Mouse (Mus musculus): ENCODE measurements around the gene Gm20388. TPM values are rescaled to one million over a fixed set of nuclear protein-coding genes. Genes with fewer than 3 reads are reported as not detected.

Gm20388 gene
- polyA plus RNA-seq, 1 experiment from 2014 or later = not detected

- no peak for ATAC-seq (ENCODE audit: low FRiP score)
- Histone ChIP-seq H3K4me1 (replicated peaks; ENCODE audit: control insufficient read depth, insufficient read depth, low read length) (peaks cover 49% of the 10 kb centered on the region), H3K27me3 (ENCODE audit: control insufficient read depth, insufficient read depth, low read length) (no peaks in the 10 kb centered on the region; the same call in 1 of the 2 replicates), H3K27ac (0 out of 2 replicates have a peak overlapping the region, but pooled peaks have one; percentile 5), H3K4me3 (replicated peaks; ENCODE audit: low read length) (no peak overlapping the region), H3K4me2 (replicated peaks) (no peak overlapping the region), H3K9ac (0 out of 2 replicates have a peak overlapping the region, but pooled peaks have one; percentile 3), H3K36me3 (replicated peaks; ENCODE audit: control insufficient read depth, insufficient read depth) (no peaks in the 10 kb centered on the region), H3K9me3 (ENCODE audit: control insufficient read depth, low read length) (no peaks in the 10 kb centered on the region)
- WGBS = 46% methylated on average over 9 of the region's 9 CpGs
- no peak for DNase-seq (ENCODE audit: low spot score)
Observed at GRCm38 (mm10) chr8:120393871-120394275, 483.2 kb downstream of the Gm20388 start.

- no peaks in the 10 kb centered on the region for H3K9me3 ChIP-seq (ENCODE audit: control insufficient read depth, low read length)
- H3K27me3 ChIP-seq (ENCODE audit: control insufficient read depth, insufficient read depth, low read length) = no peaks in the 10 kb centered on the region; the same call in 1 of the 2 replicates
- H3K9ac ChIP-seq = no peak overlapping the region
- no peak overlapping the region for H3K27ac ChIP-seq
- no peak overlapping the region for H3K4me2 ChIP-seq (replicated peaks)
- H3K36me3 ChIP-seq (replicated peaks; ENCODE audit: control insufficient read depth, insufficient read depth) = no peaks in the 10 kb centered on the region
- H3K4me1 ChIP-seq (replicated peaks; ENCODE audit: control insufficient read depth, insufficient read depth, low read length) = peaks cover 62% of the 10 kb centered on the region
- no peak for ATAC-seq (ENCODE audit: low FRiP score)
- H3K4me3 ChIP-seq (replicated peaks; ENCODE audit: low read length) = no peak overlapping the region
- WGBS = 96% methylated on average over 3 of the region's 3 CpGs
- no peak for DNase-seq (ENCODE audit: low spot score)
Observed at GRCm38 (mm10) chr8:120395892-120396291, 485.3 kb downstream of the Gm20388 start.

DNA sequence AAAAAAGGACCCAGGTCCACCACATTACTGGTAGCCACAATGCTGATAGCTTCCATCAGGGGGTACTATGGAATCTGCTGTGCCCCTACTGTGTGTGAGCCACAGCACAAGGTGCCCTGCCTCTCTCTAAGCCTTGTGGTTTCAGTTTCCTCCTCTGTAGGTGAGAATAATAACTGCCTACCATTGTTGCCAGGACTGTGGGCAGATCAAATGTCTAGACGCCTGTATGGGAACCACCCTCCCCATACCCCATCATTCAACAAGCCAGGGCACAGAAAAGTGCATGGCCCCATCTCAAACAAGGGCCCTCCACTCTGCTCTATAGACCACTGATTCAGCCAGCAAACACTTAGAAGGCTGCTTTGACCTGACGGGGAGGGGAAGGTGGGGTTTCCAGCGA is 486.1 kb downstream of the Gm20388 start:
- Histone ChIP-seq H3K4me2 (replicated peaks) (no peak overlapping the region), H3K36me3 (replicated peaks; ENCODE audit: control insufficient read depth, insufficient read depth) (no peaks in the 10 kb centered on the region), H3K27ac (0 out of 2 replicates have a peak overlapping the region, but pooled peaks have one; percentile 38), H3K4me1 (replicated peaks; ENCODE audit: control insufficient read depth, insufficient read depth, low read length) (peaks cover 59% of the 10 kb centered on the region), H3K27me3 (ENCODE audit: control insufficient read depth, insufficient read depth, low read length) (no peaks in the 10 kb centered on the region), H3K9me3 (ENCODE audit: control insufficient read depth, low read length) (no peaks in the 10 kb centered on the region), H3K4me3 (replicated peaks; ENCODE audit: low read length) (no peak overlapping the region), H3K9ac (peak overlapping the region; percentile 7; the same call in 1 of the 2 replicates)
- 22% methylated on average over 3 of the region's 3 CpGs for WGBS
- DNase-seq (ENCODE audit: low spot score) = no peak
- no peak for ATAC-seq (ENCODE audit: low FRiP score)

DNA sequence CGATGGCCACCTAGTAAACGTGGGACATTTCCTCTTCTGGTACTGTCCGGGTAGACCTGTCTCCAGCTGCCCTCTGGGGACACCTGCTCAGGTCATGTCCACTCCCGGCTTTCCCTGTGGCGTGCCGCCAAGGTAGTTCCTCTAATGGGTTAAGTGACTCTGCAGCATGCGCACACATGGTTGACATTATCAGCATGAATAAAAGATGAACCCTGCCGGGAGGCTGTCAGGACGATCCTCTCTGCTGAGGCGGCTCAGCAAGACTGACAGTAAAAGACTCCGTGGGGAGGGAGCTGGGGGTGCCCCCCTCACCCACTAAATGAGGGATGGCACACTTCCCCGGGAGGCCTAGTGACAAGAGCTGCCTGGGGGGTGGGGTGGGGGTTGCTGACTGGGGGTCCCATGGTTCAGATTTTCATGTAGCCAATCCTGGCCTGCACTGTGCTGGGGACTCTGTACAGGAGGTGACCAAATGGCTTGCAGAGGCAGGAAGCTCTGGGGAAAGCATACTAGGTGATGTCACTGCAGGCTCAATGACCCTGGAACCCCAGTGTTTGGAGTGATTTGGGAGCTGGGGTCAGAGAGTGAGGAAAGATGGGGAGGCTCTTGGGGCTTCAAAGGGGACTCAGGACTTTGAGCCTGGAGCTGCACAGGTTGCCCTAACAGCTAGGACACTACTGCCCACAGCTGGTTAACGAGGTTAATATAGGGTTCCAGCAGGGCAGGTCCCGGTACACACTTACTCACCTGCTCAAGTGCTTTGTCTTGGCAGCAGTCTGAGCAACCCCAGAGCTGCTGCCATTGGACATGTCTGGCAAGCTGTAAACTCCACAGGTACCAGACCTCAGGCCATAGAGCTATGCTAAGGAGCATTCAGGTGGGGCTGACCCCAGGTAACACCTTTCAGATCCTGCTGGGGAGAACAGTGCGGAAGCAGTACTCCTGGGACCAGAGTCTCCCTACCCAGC is 487.1 kb downstream of the Gm20388 start:
- Histone ChIP-seq H3K27ac (0 out of 2 replicates have a peak overlapping the region, but pooled peaks have one; percentile 38), H3K9ac (peak overlapping the region; percentile 7; the same call in 1 of the 2 replicates), H3K4me2 (replicated peaks) (0 out of 2 replicates have a peak overlapping the region, but pooled peaks have one; percentile 18), H3K27me3 (ENCODE audit: control insufficient read depth, insufficient read depth, low read length) (no peaks in the 10 kb centered on the region), H3K9me3 (ENCODE audit: control insufficient read depth, low read length) (no peaks in the 10 kb centered on the region), H3K4me1 (replicated peaks; ENCODE audit: control insufficient read depth, insufficient read depth, low read length) (peaks cover 50% of the 10 kb centered on the region), H3K4me3 (replicated peaks; ENCODE audit: low read length) (no peak overlapping the region), H3K36me3 (replicated peaks; ENCODE audit: control insufficient read depth, insufficient read depth) (no peaks in the 10 kb centered on the region)
- DNase-seq (ENCODE audit: low spot score) (no peak), ATAC-seq (ENCODE audit: low FRiP score) (peak; percentile 28; the same call in 1 of the 2 replicates)
- 29% methylated on average over 15 of the region's 15 CpGs for WGBS

DNA sequence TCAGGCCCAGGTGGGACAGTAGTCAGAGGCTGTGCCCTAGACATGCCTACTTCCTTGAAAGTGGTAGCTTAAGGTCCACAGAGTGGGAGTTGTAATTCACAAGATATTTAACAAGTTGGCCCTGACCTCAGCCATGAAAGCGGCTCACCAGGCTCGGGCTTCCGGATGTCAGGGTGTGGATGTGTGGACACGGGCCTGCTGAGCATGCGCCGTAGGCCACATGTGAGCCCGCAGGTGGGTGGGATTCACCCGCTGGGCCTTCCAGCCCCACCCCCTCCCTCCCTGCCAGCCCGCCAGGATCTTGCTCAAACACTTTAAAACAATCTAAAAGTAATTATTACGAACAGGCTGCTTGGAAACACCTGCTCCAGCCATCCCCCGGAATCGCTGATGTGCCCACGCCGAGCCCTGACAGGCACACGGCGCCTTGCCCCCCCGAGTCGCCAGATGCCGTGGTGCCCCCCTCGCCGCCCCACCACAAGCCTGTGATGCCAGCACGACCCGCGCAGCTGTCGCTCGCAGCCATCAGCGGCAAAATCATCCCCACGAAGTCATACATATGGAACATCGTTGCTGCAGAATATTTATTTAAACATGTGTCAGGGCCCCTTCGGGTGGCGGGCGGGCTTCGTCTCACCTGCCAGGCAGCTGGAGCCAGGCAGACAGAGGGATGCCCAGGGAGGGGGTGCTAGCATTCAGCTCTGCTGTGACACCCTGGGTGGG is 488.7 kb downstream of the Gm20388 start:
- DNase-seq (ENCODE audit: low spot score) (peak; percentile 55), ATAC-seq (ENCODE audit: low FRiP score) (peak; percentile 41; the same call in 1 of the 2 replicates)
- peak overlapping the region; percentile 41 for H3K27ac ChIP-seq
- WGBS = 26% methylated on average over 33 of the region's 33 CpGs
- H3K4me2 ChIP-seq (replicated peaks) = peak overlapping the region; percentile 38
- H3K27me3 ChIP-seq (ENCODE audit: control insufficient read depth, insufficient read depth, low read length) = no peaks in the 10 kb centered on the region
- no peaks in the 10 kb centered on the region for H3K36me3 ChIP-seq (replicated peaks; ENCODE audit: control insufficient read depth, insufficient read depth)
- peak overlapping the region; percentile 45 for H3K9ac ChIP-seq
- H3K4me3 ChIP-seq (replicated peaks; ENCODE audit: low read length) = no peak overlapping the region
- no peaks in the 10 kb centered on the region for H3K9me3 ChIP-seq (ENCODE audit: control insufficient read depth, low read length)
- peaks cover 35% of the 10 kb centered on the region for H3K4me1 ChIP-seq (replicated peaks; ENCODE audit: control insufficient read depth, insufficient read depth, low read length)

GRCm38 (mm10) chr8:120401216-120401615 is 490.6 kb downstream of the Gm20388 start:
- H3K4me1 ChIP-seq (replicated peaks; ENCODE audit: control insufficient read depth, insufficient read depth, low read length) = peaks cover 35% of the 10 kb centered on the region
- no peak overlapping the region for H3K4me2 ChIP-seq (replicated peaks)
- H3K9me3 ChIP-seq (ENCODE audit: control insufficient read depth, low read length) = no peaks in the 10 kb centered on the region
- DNase-seq (ENCODE audit: low spot score) (no peak), ATAC-seq (ENCODE audit: low FRiP score) (no peak)
- WGBS = 91% methylated on average over 2 of the region's 2 CpGs
- H3K9ac ChIP-seq = no peak overlapping the region
- no peak overlapping the region for H3K4me3 ChIP-seq (replicated peaks; ENCODE audit: low read length)
- no peak overlapping the region for H3K27ac ChIP-seq
- H3K27me3 ChIP-seq (ENCODE audit: control insufficient read depth, insufficient read depth, low read length) = no peaks in the 10 kb centered on the region
- no peaks in the 10 kb centered on the region for H3K36me3 ChIP-seq (replicated peaks; ENCODE audit: control insufficient read depth, insufficient read depth)

DNA sequence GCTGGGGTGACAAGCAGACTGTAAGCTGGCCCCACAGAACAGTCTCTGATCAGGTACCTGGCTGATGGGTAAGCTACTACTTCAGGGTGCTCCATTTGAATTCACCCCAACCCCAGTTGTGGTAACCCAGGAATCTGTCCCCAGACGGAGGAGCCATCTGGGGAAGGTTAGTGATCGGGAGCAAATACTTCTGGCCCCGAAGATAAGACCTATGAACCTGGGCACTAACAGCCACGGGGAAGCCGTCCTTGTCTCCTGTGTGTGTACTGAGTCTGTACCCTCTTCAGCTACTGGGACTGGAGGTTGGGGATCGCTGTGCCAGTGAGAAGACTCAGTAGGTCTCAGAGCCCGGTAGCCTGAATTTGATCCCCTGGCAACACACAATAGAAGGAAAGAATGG is 491.1 kb downstream of the Gm20388 start:
- Histone ChIP-seq H3K36me3 (replicated peaks; ENCODE audit: control insufficient read depth, insufficient read depth) (no peaks in the 10 kb centered on the region), H3K27me3 (ENCODE audit: control insufficient read depth, insufficient read depth, low read length) (no peaks in the 10 kb centered on the region), H3K27ac (no peak overlapping the region), H3K9ac (no peak overlapping the region), H3K4me1 (replicated peaks; ENCODE audit: control insufficient read depth, insufficient read depth, low read length) (peaks cover 35% of the 10 kb centered on the region), H3K4me3 (replicated peaks; ENCODE audit: low read length) (no peak overlapping the region), H3K4me2 (replicated peaks) (no peak overlapping the region), H3K9me3 (ENCODE audit: control insufficient read depth, low read length) (no peaks in the 10 kb centered on the region)
- ATAC-seq (ENCODE audit: low FRiP score) (no peak), DNase-seq (ENCODE audit: low spot score) (no peak)
- 90% methylated on average over 7 of the region's 7 CpGs for WGBS

DNA sequence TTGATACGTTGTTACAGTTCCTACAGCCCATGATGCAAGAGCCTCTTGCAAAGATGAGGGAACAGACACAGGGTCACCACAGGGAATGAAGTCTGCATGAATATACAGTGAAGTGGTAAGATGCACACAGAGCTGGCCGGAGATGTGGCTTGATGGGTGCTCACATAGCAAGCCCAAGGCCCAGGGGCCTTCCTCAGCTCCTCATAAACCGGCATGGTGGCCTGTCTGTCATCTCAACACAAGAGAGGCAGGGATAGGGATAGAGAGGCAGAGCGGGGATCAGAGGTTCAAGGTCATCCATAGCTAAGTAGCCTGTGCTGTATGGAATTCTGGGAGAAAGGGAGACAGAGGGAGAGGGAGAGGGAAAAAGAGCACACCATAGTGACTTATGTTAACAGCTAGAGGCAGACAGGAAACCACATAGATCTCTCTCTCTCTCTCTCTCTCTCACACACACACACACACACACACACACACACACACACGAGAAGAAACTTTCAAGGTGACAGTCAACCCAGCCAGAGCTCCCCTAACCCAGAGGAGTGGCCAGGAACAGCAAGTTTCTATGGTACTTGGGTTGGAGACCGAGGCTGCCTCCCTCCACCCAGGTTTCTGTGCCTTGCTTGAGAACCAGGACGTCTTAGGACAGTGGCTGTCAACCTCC is 493.1 kb downstream of the Gm20388 start:
- WGBS = 75% methylated on average over 7 of the region's 7 CpGs
- Histone ChIP-seq H3K27me3 (ENCODE audit: control insufficient read depth, insufficient read depth, low read length) (no peaks in the 10 kb centered on the region), H3K36me3 (replicated peaks; ENCODE audit: control insufficient read depth, insufficient read depth) (no peaks in the 10 kb centered on the region), H3K27ac (no peak overlapping the region), H3K9me3 (ENCODE audit: control insufficient read depth, low read length) (no peaks in the 10 kb centered on the region), H3K4me1 (replicated peaks; ENCODE audit: control insufficient read depth, insufficient read depth, low read length) (peaks cover 23% of the 10 kb centered on the region), H3K9ac (no peak overlapping the region), H3K4me3 (replicated peaks; ENCODE audit: low read length) (no peak overlapping the region), H3K4me2 (replicated peaks) (no peak overlapping the region)
- DNase-seq (ENCODE audit: low spot score) (no peak), ATAC-seq (ENCODE audit: low FRiP score) (no peak)
